Mouse (Mus musculus): ENCODE data around the gene Plekhg6. TPM values are rescaled to one million over a fixed set of nuclear protein-coding genes. Genes with fewer than 3 reads are reported as not detected.
A peak's percentile ranks its signal among the peaks of the same experiment; 100 is the strongest.

Gene Plekhg6
- total RNA-seq (2021) = under 1 TPM; 0.25 to 0.39 TPM

GRCm38 (mm10) chr6:125380372-125381360, at the start of gene Plekhg6:
Plekhg6 (minus strand) TSS chr6:125380793.
- no peak for DNase-seq (ENCODE audit: low spot score in 2 of 2)
- intact Hi-C loops (cut with DNase I) = no loop called here

- intact Hi-C loops (cut with DNase I) = no loop called here
Observed at GRCm38 (mm10) chr6:125429741-125430140, 49.1 kb upstream of the Plekhg6 start.

GRCm38 (mm10) chr6:125426383-125427360, 46.1 kb upstream of the Plekhg6 start:
- DNase-seq (ENCODE audit: low spot score in 2 of 2) = peak; percentile 72
- intact Hi-C loops (cut with DNase I) = loop anchor here (1.0 kb wide), 1 partner anchor 72 kb away; no protein-coding TSS in a partner anchor

More at GRCm38 (mm10) chr6:125429741-125430140, 49.1 kb upstream of the Plekhg6 start:
- no peak for DNase-seq (ENCODE audit: low spot score in 2 of 2)

GRCm38 (mm10) chr6:125425205-125426090, 44.9 kb upstream of the Plekhg6 start:
- intact Hi-C loops (cut with DNase I) = loop anchor here (1.0 kb wide), 1 partner anchor 73 kb away; no protein-coding TSS in a partner anchor
- DNase-seq (ENCODE audit: low spot score in 2 of 2) = no peak

- intact Hi-C loops (cut with DNase I) = no loop called here
Observed at GRCm38 (mm10) chr6:125424156-125424555, 43.6 kb upstream of the Plekhg6 start.

GRCm38 (mm10) chr6:125423507-125423906, 42.9 kb upstream of the Plekhg6 start:
- intact Hi-C loops (cut with DNase I) = no loop called here
- DNase-seq (ENCODE audit: low spot score in 2 of 2) = no peak

More at GRCm38 (mm10) chr6:125424156-125424555, 43.6 kb upstream of the Plekhg6 start:
- DNase-seq (ENCODE audit: low spot score in 2 of 2) = no peak

GRCm38 (mm10) chr6:125423099-125423498, 42.5 kb upstream of the Plekhg6 start:
- intact Hi-C loops (cut with DNase I) = no loop called here
- DNase-seq (ENCODE audit: low spot score in 2 of 2) = no peak

GRCm38 (mm10) chr6:125422051-125422822, 41.6 kb upstream of the Plekhg6 start:
- intact Hi-C loops (cut with DNase I) = no loop called here
- DNase-seq (ENCODE audit: low spot score in 2 of 2) = peak in 1 of 2 experiments; percentile 15

GRCm38 (mm10) chr6:125420458-125421063, 40.0 kb upstream of the Plekhg6 start:
- DNase-seq (ENCODE audit: low spot score in 2 of 2) = no peak
- intact Hi-C loops (cut with DNase I) = no loop called here

GRCm38 (mm10) chr6:125418744-125419143, 38.2 kb upstream of the Plekhg6 start:
- peak; percentile 68 to 70 for DNase-seq (ENCODE audit: low spot score in 2 of 2)
- intact Hi-C loops (cut with DNase I) = loop anchor here (2.0 kb wide), 1 partner anchor 182 kb away; no protein-coding TSS in a partner anchor

- no peak for DNase-seq (ENCODE audit: low spot score in 2 of 2)
- intact Hi-C loops (cut with DNase I) = no loop called here
Observed at GRCm38 (mm10) chr6:125413326-125413725, 32.7 kb upstream of the Plekhg6 start.

GRCm38 (mm10) chr6:125411661-125412060, 31.1 kb upstream of the Plekhg6 start:
- intact Hi-C loops (cut with DNase I) = no loop called here
- no peak for DNase-seq (ENCODE audit: low spot score in 2 of 2)

GRCm38 (mm10) chr6:125410995-125411547, 30.5 kb upstream of the Plekhg6 start:
- DNase-seq (ENCODE audit: low spot score in 2 of 2) = no peak
- intact Hi-C loops (cut with DNase I) = no loop called here

- DNase-seq (ENCODE audit: low spot score in 2 of 2) = no peak
- intact Hi-C loops (cut with DNase I) = no loop called here
Observed at GRCm38 (mm10) chr6:125410551-125410950, 30.0 kb upstream of the Plekhg6 start.

- no peak for DNase-seq (ENCODE audit: low spot score in 2 of 2)
- intact Hi-C loops (cut with DNase I) = no loop called here
Observed at GRCm38 (mm10) chr6:125407657-125408056, 27.1 kb upstream of the Plekhg6 start.

- intact Hi-C loops (cut with DNase I) = no loop called here
- DNase-seq (ENCODE audit: low spot score in 2 of 2) = no peak
Observed at GRCm38 (mm10) chr6:125407224-125407623, 26.6 kb upstream of the Plekhg6 start.
